Mouse (Mus musculus): ENCODE measurements at regions not wholly inside any gene's neighbourhood (a gene's known extent, or its start where the extent isn't known, plus 50 kb on each side); places are given as distances from the start of the nearest gene placed in this dataset.
"Not testable (repeated sequence)": the region's sequence is repeated elsewhere in the genome, so short reads cannot be mapped to it uniquely, and the experiment has no call there.

- Histone ChIP-seq H3K36me3 (replicated peaks; ENCODE audit: control insufficient read depth, insufficient read depth, low read depth) (no peaks in the 10 kb centered on the region), H3K27me3 (ENCODE audit: control insufficient read depth, insufficient read depth, low read length) (no peaks in the 10 kb centered on the region), H3K4me2 (ENCODE audit: low read depth) (no peak overlapping the region), H3K4me1 (replicated peaks; ENCODE audit: control insufficient read depth in 2 of 2, insufficient read depth in 2 of 2, low read length in 1 of 2) (no peaks in the 10 kb centered on the region), H3K27ac (no peak overlapping the region), H3K9me3 (ENCODE audit: control insufficient read depth, low read length) (peaks cover 4% of the 10 kb centered on the region), H3K4me3 (ENCODE audit: insufficient read depth in 1 of 2, low read depth in 2 of 2, low read length in 2 of 2) (no peak overlapping the region), H3K9ac (replicated peaks) (no peak overlapping the region)
- TF ChIP-seq EP300 (IDR thresholded peaks at IDR 0.05; ENCODE audit: low read depth) (no peak), CTCF (IDR thresholded peaks at IDR 0.05; ENCODE audit: low read depth) (no peak)
- ATAC-seq (ENCODE audit: insufficient read depth), result no peak
- WGBS (ENCODE audit: insufficient replicate concordance), result 67% methylated on average over 6 of the region's 6 CpGs
- no peak for DNase-seq (ENCODE audit: low read depth in 3 of 3, low spot score in 3 of 3)
Measured at GRCm38 (mm10) chr10:66683160-66683559, 412.8 kb upstream of the Jmjd1c start.

GRCm38 (mm10) chr10:66689196-66689595, 406.7 kb upstream of the Jmjd1c start:
- not testable (repeated sequence) for H3K36me3 ChIP-seq (replicated peaks; ENCODE audit: control insufficient read depth, insufficient read depth, low read depth); H3K27me3 ChIP-seq (ENCODE audit: control insufficient read depth, insufficient read depth, low read length); DNase-seq (ENCODE audit: low read depth in 3 of 3, low spot score in 3 of 3); H3K4me2 ChIP-seq (ENCODE audit: low read depth); H3K27ac ChIP-seq; H3K4me1 ChIP-seq (replicated peaks; ENCODE audit: control insufficient read depth in 2 of 2, insufficient read depth in 2 of 2, low read length in 1 of 2); H3K9me3 ChIP-seq (ENCODE audit: control insufficient read depth, low read length); H3K9ac ChIP-seq (replicated peaks); H3K4me3 ChIP-seq (ENCODE audit: insufficient read depth in 1 of 2, low read depth in 2 of 2, low read length in 2 of 2); ATAC-seq (ENCODE audit: insufficient read depth)
- WGBS (ENCODE audit: insufficient replicate concordance), result 39% methylated on average over 2 of the region's 2 CpGs

GRCm38 (mm10) chr10:66694549-66695285, 401.2 kb upstream of the Jmjd1c start:
- no peaks in the 10 kb centered on the region for H3K27me3 ChIP-seq (ENCODE audit: control insufficient read depth, insufficient read depth, low read length)
- H3K4me1 ChIP-seq (replicated peaks; ENCODE audit: control insufficient read depth in 2 of 2, insufficient read depth in 2 of 2, low read length in 1 of 2), result no peaks in the 10 kb centered on the region
- H3K9ac ChIP-seq (replicated peaks), result no peak overlapping the region
- TF ChIP-seq EP300 (IDR thresholded peaks at IDR 0.05; ENCODE audit: low read depth) (no peak), CTCF (IDR thresholded peaks at IDR 0.05; ENCODE audit: low read depth) (no peak)
- no peaks in the 10 kb centered on the region for H3K36me3 ChIP-seq (replicated peaks; ENCODE audit: control insufficient read depth, insufficient read depth, low read depth)
- 61% methylated on average over 11 of the region's 11 CpGs for WGBS (ENCODE audit: insufficient replicate concordance)
- DNase-seq (ENCODE audit: low read depth in 3 of 3, low spot score in 3 of 3), result no peak
- no peak overlapping the region for H3K27ac ChIP-seq
- H3K4me2 ChIP-seq (ENCODE audit: low read depth), result no peak overlapping the region
- no peak for ATAC-seq (ENCODE audit: insufficient read depth)
- no peak overlapping the region for H3K4me3 ChIP-seq (ENCODE audit: insufficient read depth in 1 of 2, low read depth in 2 of 2, low read length in 2 of 2)
- no peaks in the 10 kb centered on the region for H3K9me3 ChIP-seq (ENCODE audit: control insufficient read depth, low read length)

GRCm38 (mm10) chr10:66714926-66715325, 381.0 kb upstream of the Jmjd1c start:
- H3K27me3 ChIP-seq (ENCODE audit: control insufficient read depth, insufficient read depth, low read length); H3K4me3 ChIP-seq (ENCODE audit: insufficient read depth in 1 of 2, low read depth in 2 of 2, low read length in 2 of 2); H3K36me3 ChIP-seq (replicated peaks; ENCODE audit: control insufficient read depth, insufficient read depth, low read depth); H3K4me1 ChIP-seq (replicated peaks; ENCODE audit: control insufficient read depth in 2 of 2, insufficient read depth in 2 of 2, low read length in 1 of 2); H3K9ac ChIP-seq (replicated peaks); H3K27ac ChIP-seq; DNase-seq (ENCODE audit: low read depth in 3 of 3, low spot score in 3 of 3); H3K4me2 ChIP-seq (ENCODE audit: low read depth); H3K9me3 ChIP-seq (ENCODE audit: control insufficient read depth, low read length); ATAC-seq (ENCODE audit: insufficient read depth): not testable (repeated sequence)
- 73% methylated on average over 9 of the region's 9 CpGs for WGBS (ENCODE audit: insufficient replicate concordance)

- no peak overlapping the region for H3K9ac ChIP-seq (replicated peaks)
- DNase-seq (ENCODE audit: low read depth in 3 of 3, low spot score in 3 of 3) (no peak), ATAC-seq (ENCODE audit: insufficient read depth) (no peak)
- H3K27me3 ChIP-seq (ENCODE audit: control insufficient read depth, insufficient read depth, low read length), result no peaks in the 10 kb centered on the region
- H3K4me2 ChIP-seq (ENCODE audit: low read depth), result no peak overlapping the region
- TF ChIP-seq EP300 (IDR thresholded peaks at IDR 0.05; ENCODE audit: low read depth) (no peak), CTCF (IDR thresholded peaks at IDR 0.05; ENCODE audit: low read depth) (no peak)
- H3K27ac ChIP-seq, result no peak overlapping the region
- H3K4me1 ChIP-seq (replicated peaks; ENCODE audit: control insufficient read depth in 2 of 2, insufficient read depth in 2 of 2, low read length in 1 of 2), result no peaks in the 10 kb centered on the region
- H3K4me3 ChIP-seq (ENCODE audit: insufficient read depth in 1 of 2, low read depth in 2 of 2, low read length in 2 of 2), result no peak overlapping the region
- whole genome bisulfite sequencing (ENCODE audit: insufficient replicate concordance), result 63% methylated on average over 7 of the region's 7 CpGs
- H3K9me3 ChIP-seq (ENCODE audit: control insufficient read depth, low read length), result no peaks in the 10 kb centered on the region; the same call in 1 of the 2 replicates
- H3K36me3 ChIP-seq (replicated peaks; ENCODE audit: control insufficient read depth, insufficient read depth, low read depth), result no peaks in the 10 kb centered on the region
Measured at GRCm38 (mm10) chr10:66717909-66718308, 378.0 kb upstream of the Jmjd1c start.

Measured in liver, embryonic 14.5 days (tissue).